Mouse (Mus musculus): ENCODE measurements around the gene Cep295.

DNA sequence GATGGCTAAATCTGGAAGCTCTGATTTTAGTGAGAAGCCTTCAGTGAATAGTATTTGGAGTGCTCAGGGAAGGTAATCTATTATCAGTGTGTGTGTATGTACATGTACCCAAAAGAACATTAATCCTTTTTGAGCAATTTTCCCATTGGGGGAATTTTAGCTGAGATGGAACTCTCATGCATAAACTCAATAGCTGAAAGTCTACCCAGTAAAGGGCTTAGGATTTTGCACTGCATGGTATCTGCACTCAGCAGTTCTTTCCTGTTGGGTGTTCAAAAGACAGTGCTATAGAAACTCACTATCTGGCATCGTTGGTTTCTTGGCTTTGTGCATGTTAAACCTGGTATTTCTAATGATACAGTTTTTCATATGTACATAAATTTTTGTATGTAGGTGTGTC, 43.0 kb downstream of the Cep295 start:
- TF ChIP-seq CTCF (IDR thresholded peaks at IDR 0.05; ENCODE audit: low read depth) (no peak), EP300 (IDR thresholded peaks at IDR 0.05; ENCODE audit: low read depth) (no peak)
